Mouse (Mus musculus): ENCODE results near the gene Gm5129. TPM values are rescaled to one million over a fixed set of nuclear protein-coding genes. Genes with fewer than 3 reads are reported as not detected.
"Not testable (repeated sequence)": the region's sequence is repeated elsewhere in the genome, so short reads cannot be mapped to it uniquely, and the experiment has no call there.

Gene Gm5129
- total RNA-seq (2021), result not detected
- long read RNA-seq, experiment 1, result 0 reads
- long read RNA-seq, experiment 2, result 0 reads

DNA sequence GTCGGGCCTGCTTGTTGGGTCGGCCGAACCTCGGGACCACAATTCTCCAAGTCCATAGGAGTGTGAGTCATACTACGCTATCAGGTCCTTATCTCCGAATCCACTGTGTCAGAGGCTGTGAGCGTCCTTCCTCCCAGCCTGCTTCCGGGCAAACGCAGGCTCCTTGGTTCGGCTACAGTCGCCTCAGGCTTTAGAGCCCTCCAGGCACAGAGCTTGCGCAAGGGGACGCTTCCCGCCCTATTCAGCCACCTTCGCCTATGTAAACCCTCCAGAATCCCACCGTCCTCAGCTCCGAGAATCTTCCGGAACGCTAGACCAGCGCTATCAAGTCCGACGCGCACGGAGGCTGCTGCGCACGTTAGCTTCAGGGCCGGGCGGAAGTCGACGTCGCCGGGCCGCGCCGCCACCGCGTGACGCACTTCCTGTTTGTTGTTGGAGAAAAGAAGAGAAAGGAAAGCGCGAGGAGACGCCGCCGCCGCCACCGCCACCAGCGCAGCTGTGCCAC is at the start of gene Gm5129, which contains the start of gene Dnajb6:
Gene Gm5129 (minus strand): TSS at position 380 of the 505 bp plus-strand sequence.
Gene Dnajb6 (plus strand): TSS at position 132 of the 505 bp plus-strand sequence.
- peak; percentile 99 for DNase-seq (ENCODE audit: low spot score in 2 of 2)

DNA sequence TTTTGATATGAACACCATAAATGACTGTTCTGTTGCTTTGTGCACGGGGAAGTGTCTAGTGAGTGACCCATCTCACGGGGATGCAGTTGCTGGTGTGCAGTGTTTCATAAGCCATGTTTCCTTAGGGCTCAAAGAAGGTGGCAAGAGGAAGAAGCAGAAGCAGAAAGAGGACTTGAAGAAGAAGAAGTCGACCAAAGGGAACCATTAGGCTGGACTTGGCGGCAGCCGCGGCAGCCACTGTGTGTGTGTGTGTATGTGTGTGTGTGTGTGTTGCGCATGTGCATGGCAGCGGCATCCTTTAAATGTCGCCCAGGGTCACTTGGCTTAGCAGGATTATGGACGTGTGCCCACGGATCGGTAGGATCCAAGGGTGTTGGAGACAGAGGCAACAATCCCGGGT is 49.2 kb upstream of the Gm5129 start:
- DNase-seq (ENCODE audit: low spot score in 2 of 2), result not testable (repeated sequence)

DNA sequence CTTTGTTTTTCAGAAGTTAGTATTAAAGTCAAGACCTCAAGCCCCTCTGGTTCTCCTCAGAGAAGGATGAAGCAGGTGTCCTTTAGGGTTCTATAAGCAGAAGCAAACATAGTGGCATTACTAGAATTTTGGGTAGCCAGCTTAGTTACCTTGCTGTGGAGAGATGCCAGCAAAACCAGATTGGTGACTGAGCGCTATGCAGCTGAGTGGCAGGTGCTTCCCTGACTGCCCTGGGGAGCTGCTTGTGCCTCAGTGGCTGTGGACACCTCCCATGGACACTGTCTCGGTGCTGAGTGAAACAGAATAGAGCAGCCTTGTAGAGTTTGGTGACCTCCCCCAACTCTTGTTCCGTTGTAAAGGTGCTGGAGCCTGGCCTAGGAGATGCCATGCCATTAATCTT is 46.5 kb upstream of the Gm5129 start:
- DNase-seq (ENCODE audit: low spot score in 2 of 2), result no peak

DNA sequence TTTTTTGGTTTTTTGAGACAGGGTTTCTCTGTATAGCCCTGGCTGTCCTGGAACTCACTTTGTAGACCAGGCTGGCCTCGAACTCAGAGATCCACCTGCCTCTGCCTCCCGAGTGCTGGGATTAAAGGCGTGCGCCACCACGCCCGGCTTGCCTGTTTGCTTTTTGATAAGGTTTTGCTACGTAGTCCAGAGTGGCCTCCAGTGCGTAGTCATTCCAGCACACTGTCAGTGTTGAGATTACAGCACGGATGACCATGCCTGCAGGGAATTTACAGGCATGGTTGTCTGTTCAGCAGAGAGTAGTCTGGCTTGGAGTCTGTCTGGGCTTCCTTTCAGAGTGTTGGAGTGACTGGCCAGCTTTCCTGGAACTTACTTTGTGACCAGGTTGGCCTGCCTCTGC is 44.0 kb upstream of the Gm5129 start:
- not testable (repeated sequence) for DNase-seq (ENCODE audit: low spot score in 2 of 2)

DNA sequence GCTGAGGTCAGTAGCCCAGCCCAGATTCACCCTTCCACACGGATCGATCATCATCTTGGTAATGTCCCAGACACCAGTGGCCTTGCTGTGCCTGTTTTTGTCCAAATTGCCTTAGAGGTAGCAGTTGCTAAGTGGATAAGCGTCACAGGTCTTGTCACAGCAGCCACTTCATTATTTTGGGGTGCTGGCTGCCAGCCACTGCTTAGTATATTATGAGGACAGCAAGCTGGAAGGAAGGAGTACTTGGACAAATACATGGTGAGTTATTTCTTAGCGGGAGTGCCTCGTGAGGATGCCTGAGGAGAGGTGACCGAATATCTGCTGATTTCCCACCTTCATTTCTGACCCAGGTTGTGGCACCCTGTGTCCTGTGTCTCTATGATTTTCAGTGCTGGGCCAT is 42.3 kb upstream of the Gm5129 start:
- no peak for DNase-seq (ENCODE audit: low spot score in 2 of 2)

DNA sequence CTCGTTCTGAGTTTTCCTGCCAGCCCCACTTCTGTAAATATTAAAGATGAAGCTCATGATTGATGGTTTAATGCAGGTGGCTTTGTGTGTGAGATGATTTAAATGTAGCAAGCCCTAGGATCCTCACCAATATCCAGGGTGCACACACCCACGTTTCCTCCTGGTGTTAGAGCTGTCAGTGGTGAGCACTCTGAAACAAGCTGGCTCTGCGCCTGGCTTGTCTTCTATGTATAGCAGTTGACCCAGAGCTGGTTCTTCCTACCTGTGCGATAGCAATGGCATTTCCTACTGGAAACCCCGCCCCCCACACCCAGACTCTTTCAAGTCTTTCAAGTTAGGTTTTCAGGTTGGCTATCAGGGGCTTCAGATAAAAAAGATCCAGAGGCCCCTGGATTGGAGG is 39.7 kb upstream of the Gm5129 start:
- DNase-seq (ENCODE audit: low spot score in 2 of 2), result no peak

DNA sequence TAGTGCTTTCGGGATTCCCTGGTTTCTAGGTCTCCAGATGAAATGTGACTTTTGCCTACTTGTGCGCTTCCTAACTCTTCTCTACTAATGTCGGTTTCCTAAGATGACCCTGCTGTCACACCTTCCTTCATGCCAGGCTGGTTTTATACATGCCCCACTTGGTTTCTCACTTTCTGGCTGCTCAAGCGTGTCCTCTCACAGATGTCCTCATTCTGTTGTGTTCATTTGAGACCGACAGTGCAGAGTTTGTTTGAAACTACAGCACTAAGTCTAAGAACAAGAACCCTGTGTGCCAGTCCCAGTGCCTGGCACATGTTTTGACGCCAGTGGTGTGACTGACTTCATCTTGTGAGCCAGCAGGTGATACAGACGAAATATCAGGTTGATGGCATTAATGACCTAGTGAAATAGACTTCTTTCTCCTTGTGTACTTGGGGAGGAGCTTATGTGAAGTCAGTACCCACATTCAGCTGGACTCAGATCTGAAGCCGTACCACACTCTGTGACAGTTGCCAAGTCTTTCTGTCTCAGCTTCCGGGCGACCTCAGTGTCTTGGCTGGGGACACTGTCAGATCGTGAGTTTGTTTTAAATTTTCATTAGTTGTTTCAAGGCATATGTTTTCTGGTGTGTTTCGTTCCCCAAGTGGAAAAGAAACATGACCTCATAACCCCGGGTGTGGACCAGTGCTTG is 37.9 kb upstream of the Gm5129 start:
- peak in 1 of 2 experiments; percentile 41 for DNase-seq (ENCODE audit: low spot score in 2 of 2)

DNA sequence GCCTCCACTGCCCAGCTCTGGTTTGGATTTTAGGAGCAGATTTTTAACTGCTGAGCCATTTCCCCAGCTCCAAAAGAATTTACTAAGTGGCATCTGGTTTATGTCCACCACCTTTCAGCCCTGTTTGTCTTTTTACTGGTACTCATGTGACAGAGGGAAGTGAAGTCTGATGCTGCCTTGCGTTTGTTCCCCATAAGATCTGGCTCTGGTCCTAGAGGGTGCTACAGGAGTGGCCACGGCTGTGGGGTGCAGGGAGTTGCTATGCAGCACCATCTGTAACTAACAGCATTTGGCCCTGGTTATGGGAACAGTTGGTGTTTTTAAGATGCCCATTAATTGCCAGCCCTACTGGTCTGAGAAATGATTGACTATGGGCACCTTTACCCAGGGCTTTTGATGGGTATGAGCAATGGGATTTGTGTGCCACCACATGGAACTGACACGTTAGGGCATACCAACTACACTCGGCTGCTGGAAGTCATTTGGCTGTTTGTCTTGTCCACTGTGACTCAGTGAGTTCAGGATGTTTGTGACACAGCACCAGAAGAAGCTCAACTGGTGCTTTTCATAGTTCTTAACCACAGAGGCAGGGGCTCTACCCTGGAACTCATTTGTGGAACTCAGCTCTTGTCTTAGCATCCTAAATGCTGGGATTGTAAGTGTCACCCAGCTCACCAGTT is 37.1 kb upstream of the Gm5129 start:
- peak; percentile 50 to 60 for DNase-seq (ENCODE audit: low spot score in 2 of 2)

DNA sequence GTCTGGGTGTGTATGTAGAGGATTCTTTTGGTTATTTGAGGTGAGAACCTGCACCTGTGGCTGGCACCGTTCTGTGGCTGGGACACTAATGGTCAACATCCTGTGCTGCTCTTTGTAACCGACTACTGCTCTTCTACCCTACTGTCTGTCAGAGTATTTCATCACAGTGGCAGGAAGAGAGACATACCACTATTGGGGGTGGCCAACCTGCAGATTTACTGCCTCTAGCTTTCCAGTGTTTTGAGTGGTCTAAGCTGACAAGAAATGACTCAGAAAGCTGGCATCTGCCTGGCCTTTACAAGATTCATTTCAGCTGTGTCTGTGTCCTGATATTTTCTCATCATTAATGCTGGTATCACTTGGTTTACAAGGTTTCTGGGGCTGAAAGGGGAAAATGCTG is 36.3 kb upstream of the Gm5129 start:
- no peak for DNase-seq (ENCODE audit: low spot score in 2 of 2)

DNA sequence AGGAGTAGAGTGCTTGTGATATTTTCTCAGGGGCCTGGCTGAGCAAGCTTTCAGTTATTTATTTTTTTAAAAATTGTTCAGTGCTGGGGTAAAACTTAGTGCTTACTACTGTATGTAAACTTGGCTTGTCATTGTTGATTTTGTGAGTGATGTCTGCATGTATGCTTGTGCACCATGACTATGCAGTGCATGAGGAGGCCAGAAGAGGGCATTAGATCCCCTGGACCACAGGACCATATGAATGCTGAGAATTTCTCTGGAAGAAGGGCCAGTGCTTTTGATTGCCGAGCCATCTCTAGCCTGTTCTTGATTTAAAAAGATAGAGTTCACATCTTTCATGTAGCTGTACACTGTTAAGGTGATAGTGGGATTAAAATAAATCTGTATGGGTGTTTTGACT is 35.2 kb upstream of the Gm5129 start:
- DNase-seq (ENCODE audit: low spot score in 2 of 2), result no peak

DNA sequence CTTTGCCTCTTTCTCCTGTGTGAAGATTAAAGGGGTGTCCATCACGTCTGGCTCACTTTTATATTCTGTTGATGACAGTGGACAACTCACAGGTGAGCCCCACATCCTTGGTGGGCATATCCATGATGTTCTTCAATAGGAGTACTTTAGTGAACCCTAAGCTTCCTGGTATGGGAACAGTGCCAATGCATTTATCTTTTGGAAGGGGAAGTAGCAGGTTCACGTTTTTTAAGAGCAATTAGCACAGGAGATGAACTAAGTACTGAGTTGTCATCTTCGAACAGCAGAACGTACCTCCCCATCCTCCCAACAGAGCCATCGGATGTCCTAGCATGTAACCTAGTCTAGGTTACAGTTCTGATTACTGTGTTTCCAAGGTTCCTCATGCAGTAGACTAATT is 23.6 kb upstream of the Gm5129 start:
- DNase-seq (ENCODE audit: low spot score in 2 of 2), result no peak

DNA sequence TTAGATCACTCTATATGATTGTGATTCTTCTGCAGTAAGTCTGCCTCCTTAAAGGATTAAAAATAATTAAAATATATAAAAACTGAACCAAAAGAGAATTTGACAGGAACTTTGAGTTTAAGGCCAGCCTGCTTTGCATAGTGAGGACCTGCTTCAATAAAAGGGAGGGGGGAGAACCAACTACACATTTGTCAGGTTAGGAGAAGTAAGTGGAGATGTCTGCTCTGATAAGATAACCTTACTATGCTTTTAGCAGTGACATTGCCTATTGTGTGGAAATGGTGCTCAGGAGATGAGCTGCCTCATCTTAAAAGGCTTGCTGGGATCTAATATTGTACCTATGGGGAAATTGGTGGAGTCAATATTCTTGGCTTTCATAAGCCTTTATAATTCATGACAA is 17.2 kb upstream of the Gm5129 start:
- no peak for DNase-seq (ENCODE audit: low spot score in 2 of 2)

DNA sequence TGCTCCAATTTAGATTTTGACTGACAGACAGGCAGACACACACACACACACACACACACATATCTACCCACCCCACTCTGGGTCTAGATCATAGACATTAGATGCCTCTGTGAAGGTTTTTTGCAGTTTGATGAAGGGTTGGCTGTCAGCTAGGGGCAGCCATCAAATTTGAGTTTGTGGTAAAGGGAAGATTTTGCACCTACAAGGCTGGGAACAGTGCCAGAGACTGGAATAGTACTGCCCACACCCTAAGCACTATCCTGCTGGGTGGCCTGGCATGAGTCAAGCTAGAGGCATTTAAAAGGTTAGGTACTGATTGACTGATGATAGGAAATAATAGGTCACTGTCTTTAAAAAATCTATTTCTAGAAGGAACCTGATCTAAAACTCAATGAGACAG is 15.6 kb upstream of the Gm5129 start:
- DNase-seq (ENCODE audit: low spot score in 2 of 2), result no peak

DNA sequence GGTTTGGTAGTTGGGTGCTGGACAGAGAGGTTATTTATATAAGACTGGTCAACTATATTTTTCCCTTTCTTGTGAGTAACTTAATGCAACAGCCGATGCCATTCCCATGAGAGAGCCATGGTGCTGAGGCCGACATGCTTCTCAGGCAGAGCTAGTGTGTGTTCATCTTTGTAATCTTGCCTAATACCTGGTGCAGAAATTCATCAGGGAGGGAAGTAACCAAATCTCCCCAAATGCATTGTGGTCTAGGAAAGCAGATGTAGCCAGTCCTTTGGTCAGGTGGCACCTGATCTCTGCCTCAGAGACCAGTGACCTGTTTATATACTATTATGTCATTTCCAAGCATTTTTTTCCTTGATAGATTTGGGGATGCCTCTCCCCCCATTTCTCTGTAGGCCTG is 11.9 kb upstream of the Gm5129 start:
- DNase-seq (ENCODE audit: low spot score in 2 of 2), result no peak

DNA sequence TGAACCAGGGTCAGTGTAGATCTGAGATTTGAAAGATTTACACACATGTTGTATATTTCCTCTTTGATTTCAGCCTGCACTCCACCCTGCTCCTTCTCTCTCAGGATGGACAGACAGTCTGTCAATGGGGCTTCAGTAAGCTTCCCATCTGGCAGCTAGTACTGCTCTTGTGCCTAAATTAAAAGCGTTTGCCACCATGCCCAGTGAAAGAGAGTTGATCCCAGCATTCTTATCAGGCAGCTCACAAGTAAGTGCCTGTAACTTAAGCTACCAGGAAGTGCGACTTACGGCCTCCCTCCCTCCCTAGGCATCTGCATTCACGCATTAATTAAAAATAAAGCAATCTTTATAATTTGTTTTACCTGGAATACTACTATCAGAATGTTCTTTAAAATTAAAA is 5.4 kb upstream of the Gm5129 start:
- no peak for DNase-seq (ENCODE audit: low spot score in 2 of 2)

DNA sequence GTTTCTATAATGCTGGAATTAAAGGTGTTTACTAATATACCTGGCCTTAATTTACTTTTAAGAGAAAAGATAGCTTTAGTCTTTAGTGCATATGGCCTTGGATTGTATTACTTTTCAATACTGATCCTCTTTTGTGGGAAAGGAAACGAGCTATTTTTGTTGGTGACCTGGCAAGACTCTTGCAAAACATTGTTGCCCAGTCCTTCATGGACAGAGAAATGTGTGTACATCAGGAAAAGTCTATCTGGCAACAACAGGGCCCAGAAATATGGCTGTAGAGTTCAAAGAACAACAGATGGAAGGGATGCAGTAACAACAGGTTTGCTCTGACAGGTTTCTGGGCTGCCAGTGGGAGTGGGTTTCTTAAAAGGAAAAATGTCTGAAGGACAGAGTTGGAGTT is 4.9 kb upstream of the Gm5129 start:
- no peak for DNase-seq (ENCODE audit: low spot score in 2 of 2)

DNA sequence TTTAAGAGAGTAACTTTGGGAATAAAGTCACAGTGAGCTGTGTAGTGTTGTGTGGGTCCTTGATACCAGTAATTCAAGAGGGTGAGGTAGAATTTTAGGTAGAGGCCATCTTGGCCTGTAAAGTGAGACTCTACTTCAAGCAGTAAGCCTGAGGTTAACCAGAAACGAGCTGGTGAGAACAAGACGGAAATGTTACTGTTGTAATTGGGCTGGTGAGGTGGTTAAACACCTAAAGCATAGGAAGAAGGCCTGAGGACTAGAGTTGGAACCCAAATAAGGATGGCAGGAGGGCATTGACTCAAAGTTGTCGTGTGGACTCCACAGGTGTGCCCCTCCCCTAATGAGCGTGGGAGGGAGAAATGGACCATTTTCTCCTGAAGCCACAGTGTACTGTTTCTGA is 2.3 kb upstream of the Gm5129 start:
- DNase-seq (ENCODE audit: low spot score in 2 of 2), result no peak

DNA sequence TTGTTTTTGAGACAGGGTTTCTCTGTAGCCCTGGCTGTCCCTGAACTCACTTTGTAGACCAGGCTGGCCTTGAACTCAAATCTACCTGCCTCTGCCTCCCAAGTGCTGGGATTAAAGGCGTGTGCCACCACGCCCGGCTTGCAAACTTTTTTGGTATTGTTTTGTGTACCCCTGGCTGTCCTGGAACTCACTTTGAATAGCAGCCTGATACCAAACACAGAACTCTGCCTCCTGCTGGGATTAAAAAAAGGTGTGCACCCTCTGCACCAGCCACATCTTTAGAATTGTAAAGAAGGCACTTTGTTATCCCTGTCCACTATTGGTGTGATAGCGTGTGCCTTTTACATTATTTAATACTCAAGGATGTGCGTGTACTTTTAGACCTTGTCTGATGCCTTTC is 1.7 kb upstream of the Gm5129 start:
- no peak for DNase-seq (ENCODE audit: low spot score in 2 of 2)

DNA sequence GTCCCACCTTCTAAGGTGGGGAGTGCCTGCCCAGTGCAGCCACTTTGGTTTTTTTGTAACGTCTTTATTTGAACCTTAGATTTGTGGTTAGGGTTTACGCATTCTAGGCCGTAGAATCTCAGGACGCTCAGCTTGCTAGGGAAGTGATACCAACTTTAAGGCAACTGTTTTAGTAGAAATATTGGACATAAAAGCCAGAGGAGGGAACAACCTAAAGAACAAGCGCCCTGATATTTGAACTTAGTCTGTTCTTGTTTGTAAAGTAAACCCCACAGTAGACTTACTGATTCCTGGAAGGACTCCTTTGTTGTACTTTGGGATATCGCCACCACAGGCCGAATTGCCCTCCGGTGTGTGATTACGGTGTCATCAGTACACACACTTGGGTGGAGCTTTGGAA is 1.2 kb upstream of the Gm5129 start:
- no peak for DNase-seq (ENCODE audit: low spot score in 2 of 2)

DNA sequence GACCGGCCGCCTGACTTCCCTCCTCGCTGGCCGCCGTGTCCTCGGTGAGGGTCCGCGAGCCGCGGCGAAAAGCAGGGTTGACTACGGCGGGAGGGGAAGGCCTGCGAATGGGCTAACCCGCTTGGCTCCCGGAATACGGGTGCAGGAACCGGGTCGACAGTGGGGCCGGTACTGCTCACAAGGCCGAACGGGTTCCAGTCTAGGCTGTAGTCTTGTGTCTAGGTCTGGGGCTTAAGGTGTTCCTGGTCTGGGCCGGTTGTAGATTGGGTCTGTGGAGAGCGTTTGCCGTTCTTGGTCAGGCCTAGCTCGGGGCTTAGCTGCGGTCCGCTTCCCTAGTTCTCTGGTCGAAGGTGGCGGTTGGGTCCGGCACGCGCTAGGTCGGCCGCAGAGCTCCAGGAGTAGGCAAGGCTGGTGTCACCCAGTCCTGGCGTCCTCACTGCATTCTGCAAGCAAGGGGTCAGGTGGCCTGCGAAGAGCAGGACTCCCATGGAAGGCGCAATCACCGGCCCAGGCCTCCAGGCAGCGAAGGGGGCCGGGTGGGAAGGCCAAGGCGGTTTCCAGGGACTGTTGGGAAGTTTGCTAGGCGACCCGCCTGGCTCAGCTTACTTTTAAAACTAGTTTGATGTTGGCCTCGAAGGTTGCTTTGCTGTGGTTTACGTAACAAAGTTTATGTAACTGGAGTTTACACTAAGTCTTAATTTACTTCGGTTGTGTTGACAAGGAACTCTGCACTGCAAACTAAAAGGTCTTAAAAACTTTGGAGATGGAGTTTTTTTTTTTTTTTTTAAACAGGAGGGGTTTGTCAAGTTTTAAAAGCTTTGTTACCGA is 551 bp upstream of the Gm5129 start:
- peak in 1 of 2 experiments; percentile 31 for DNase-seq (ENCODE audit: low spot score in 2 of 2)

DNA sequence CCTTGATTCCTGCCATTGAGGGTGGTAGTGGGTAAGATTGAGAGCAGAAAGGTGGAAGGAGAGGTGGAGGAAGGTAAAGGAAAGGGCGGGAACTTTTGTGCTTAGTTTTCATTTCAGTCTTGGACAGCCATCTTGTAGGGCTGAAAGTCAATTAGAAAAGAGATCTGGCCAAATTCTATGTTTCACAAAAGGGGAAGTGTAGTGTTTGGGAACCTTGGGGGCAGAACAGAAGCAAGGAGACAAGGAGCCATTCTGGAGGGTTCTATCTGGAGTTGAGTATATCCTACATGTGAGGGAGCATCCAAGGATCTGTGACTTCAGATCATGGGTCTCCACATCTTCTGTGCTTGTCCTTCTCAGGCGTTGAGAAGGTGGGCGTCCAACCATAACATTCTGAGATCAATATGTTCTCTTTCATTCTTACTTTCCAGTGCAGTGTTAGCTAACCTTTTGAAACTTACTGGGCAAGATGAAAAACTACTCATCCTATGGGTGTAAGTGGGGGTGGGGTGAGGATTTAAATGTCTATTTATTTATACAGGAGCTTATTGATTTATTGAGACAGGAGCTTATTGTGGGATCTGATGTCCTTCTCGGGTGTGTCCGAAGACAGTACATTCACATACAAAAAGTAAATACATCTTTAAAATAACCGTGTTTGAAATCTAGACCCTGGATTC is 765 bp downstream of the Gm5129 start:
- no peak for DNase-seq (ENCODE audit: low spot score in 2 of 2)

Measured in layer of hippocampus, postnatal 14 days (tissue).